Mouse (Mus musculus): ENCODE results near the gene Mrps33. TPM values are rescaled to one million over a fixed set of nuclear protein-coding genes. Genes with fewer than 3 reads are reported as not detected.

The Mrps33 gene
- total RNA-seq (2023): 10 to 100 TPM; 40.5 to 41.7 TPM

DNA sequence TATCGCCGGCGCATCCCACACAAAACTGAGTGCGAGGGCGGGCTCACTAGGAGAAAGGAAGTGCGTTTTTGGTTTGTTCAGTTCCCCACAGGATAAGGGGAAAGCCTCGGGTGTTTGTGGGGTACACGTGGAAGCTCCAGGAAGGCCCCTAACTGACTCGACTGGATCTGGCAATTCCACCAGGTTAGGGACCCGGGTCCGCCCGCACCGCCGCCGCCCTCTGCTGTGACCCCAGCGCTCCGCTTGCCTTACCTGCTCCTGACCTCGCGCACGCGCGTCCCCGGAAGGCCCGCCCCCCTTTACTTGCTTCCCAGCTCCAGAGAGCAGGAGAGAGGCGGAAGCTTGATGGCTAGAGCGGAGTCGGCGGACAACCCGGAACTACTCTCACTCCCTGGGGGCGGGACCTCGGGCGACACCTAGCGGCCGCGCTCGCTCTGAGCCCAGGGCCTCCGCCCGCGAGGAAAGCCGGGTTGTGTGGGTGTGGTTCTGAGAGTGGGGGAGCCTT, at the start of gene Mrps33:
Mrps33 (minus strand) TSS at position 377 of the 505 bp plus-strand sequence.

Other genes with a start within 250 kb of the Mrps33 start
- gene Adck2, start 237.1 kb downstream of the Mrps33 start, total RNA-seq (2023): 10 to 100 TPM; 25.6 to 27.5 TPM
- gene Gm42420, start 225.2 kb downstream of the Mrps33 start, total RNA-seq (2023): not detected
- gene Ndufb2, start 218.4 kb downstream of the Mrps33 start, total RNA-seq (2023): 10 to 100 TPM; 38.7 to 50.0 TPM
- gene Braf, start 85.5 kb downstream of the Mrps33 start, total RNA-seq (2023): 10 to 100 TPM; 41.9 to 46.5 TPM
- not detected for gene Tmem178b, start 62.3 kb upstream of the Mrps33 start, total RNA-seq (2023)